Mouse (Mus musculus) lung, adult 2 months (tissue): ENCODE measurements at regions not wholly inside any gene's neighbourhood (a gene's known extent, or its start where the extent isn't known, plus 50 kb on each side); places are given as distances from the start of the nearest gene placed in this dataset.

ENCODE experiments used
- CTCF ChIP-seq: fragments of 200-500 bp; IDR thresholded peaks from 2 replicates; pipeline ENCODE4 v1.5.1; 2011; ENCODE audit warnings: mild to moderate bottlenecking, low read length, control low read depth; ENCODE audit not compliant: insufficient read depth
- POLR2A ChIP-seq: fragments of 200-500 bp; IDR thresholded peaks from 2 replicates; pipeline ENCODE4 v1.6.1; 2011; ENCODE audit warnings: low read depth, mild to moderate bottlenecking, control low read depth, low read length, borderline replicate concordance; ENCODE audit errors: extremely low read depth

DNA sequence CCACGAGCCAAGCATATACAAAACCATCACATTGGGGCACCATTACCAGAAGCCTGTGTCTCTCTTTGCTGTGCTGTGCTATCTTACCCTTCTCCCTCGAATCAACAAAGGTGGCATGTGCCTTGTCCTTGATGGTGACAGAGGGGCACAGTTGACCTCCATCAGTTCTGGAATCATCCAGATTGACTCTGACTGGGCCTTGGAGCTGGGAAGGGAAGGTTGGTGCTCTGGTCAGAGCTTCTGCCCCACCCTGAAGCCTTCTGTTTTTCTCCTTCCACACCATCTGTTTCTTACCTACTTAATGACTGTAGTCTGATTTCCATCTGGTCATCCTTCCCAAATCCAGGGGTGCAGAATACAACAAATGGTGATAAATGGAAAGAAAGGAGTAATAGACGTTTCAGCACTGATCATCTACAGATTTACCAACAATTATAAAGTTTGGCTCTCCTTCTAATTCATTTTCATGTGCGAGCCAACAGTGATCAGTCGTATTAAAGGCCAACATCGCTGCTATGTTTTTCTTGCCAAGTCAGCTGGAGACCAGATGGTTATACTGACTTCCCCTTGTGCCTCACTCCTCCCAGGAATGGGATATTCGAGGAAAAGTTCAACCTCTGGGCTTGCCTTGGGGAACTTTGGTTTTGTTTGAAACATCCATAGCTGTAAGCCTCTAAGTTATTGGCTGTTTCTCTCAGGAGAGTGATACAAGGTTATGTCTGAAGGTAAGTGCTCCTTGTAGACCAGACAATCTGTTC lies 55.1 kb upstream of the Kcnj15 start:
- no peak for TF ChIP-seq CTCF
- TF ChIP-seq POLR2A, result no peak
